Mouse (Mus musculus) embryo, embryonic 10.5 days (tissue): Measurements from ENCODE around the gene Serpine1.
"Not testable (repeated sequence)": the region's sequence is repeated elsewhere in the genome, so short reads cannot be mapped to it uniquely, and the experiment has no call there.

Experiments used
- DNase-seq: peaks from one replicate; pipeline ENCODE4 v3.0.0-alpha.2; 2015; ENCODE audit warnings: low spot score

Gene Serpine1

DNA sequence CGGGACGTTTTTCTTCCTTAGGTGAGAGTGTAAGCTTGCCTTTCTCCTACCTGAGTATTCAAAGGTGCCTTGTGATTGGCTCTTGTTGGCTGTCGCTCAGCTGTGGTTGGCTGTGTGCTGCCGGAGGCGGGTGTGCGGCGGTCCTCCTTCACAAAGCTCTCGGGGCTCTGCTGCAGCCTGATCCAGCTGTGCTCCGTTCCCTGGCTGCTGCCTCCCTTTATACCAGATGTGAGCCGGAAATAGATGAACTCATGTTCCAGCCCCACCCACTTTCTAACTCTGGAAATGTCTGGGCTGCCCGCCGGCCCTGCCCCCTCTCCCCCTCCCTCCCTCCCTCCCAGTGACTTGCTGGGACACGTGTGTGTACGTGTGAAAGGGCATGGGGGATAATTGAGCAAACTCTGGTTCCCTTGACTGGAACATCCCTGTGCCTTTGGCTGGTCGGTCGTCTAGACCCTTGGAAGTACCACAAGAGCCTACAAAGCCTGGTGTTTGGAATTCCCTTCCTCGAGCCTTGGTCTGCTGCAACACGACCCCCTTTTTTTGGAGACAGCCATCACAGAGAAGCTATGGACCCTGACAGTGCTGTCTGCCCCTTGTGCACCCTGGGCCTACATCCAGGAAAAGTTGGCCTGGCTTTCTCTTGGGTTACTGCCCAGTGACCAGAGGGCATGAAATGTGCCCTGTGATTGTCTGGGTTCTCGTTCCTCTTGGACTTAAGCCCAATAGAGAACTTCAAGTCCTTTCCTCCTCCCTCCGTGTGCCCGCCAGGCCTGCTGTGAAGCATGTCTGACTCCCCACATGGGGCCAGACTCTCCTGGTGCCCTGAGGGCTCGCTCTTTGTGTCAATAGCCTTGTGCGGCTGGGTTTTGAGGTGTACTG is at the start of gene Serpine1:
TSS of gene Serpine1 (minus strand) at position 190 of the 882 bp plus-strand sequence.
- DNase-seq: peak; percentile 80

DNA sequence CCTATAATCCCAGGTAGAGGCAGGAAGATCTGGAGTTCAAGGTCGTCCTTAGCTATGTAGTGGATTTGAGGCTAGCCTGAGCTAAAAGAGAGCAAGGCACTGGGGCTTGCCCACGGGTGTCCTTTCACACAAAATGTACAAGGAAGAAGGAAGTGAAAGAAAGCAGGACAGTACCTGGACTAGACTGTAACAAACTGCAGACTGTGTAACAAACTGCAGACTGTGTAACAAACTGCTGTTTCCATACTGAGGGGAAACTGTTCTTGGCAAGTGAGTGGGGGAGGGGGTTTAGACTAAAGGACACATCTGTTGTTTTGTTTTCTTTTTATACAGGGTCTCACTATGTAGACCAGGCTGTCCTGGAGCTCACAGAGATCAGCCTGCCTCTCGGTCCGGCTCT is 49.2 kb upstream of the Serpine1 start:
- DNase-seq: no peak

DNA sequence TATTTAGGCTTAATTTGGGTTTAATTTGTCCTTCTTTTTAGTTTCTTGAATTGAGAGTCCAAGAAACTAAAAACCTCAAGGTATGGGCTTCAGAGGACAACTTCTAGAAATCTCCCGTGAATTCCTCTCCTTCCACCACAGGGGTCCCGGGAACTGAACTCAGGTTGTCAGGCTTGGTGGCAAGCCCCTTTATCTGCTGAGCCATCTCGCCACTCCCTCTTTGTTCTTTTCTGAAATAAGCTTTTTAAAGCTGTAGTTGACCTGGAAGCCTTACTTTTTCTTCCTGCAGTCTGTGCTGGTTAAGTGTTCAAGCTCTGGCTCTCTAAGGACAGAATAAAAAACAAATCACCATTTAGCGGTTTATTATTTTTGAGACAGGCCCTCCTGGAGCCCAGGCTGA is 46.8 kb upstream of the Serpine1 start:
- DNase-seq: no peak

DNA sequence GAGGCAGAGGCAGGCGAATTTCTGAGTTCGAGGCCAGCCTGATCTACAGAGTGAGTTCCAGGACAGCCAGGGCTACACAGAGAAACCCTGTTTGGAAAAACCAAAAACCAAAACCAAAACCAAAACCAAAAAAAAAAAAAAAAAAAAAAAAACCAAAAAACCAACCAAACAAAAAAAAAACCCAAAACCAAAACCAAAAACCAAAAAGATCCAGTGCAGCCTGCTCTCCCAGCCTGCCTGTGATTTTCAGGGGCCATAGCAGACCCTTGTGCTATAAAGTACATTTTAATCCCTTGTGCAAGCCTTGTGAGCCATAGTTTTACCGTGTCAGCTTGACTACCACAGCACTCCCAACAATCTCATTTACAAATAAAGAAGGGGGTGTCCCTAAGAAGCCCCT is 45.9 kb upstream of the Serpine1 start:
- DNase-seq: not testable (repeated sequence)

DNA sequence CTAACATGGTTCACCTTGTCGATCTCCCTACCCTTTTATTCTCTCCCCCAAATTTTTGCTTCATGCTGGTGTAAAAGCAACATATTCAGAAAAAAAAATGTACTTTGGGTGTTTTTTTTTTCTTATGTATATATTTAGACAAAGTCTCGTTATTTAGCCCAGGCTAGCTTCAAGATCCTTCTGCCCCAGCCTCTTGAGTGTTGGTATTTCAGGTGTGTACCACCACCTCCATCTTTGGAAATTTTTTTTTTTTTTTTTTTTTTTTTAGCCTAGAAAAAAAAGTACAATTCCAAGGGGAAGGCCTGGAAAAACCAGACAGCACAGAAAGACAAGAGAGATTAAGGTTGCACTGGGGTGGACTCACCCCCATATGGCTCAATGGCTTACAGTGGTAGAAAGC is 44.9 kb upstream of the Serpine1 start:
- no peak for DNase-seq

DNA sequence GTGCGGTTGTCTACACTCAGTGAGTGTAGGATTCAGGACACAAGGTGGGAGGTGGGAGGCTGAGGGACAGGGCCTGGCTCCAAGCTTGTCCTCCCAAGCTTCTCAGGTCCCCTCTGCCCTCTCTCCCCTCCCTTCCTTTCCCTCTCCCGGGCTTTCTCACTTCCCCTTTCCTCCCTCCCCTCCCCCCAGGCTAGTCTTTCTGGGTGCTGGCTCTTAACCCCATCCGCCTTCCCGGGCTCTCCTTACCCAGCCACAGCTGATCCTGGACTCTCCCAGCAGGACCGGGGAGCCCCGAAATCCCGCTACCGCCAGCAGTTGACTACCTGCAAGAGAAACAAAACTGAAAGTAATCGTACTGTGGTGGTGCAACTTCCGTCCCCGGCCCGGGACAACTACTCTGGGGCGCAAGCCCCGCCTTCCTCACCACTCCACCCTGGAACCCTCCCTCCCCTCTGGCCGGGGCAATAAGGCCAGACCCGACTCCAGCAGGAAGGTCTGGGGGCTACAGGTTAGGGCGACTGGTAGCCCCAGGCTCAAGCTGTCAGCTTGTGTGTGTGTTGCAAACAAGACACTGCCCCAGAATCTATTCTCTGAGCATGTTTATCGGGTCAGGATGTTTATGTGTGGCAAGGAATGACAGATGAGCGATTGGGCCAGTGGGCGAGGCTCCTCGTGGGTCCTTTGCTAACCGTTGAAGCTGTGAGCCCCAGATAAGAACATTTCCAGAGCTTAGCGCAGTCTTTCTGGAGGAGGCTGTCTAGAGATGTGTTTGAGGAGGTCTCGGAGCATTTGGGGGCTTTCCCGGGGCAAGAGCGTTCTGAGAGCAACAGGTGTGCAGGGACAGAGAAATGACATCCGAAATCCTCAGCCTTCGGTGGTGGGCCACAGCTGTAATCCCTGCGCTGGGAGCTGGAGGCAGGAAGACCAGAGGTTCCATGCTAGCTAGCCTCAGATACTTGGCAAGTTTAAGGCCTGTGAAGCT is 44.1 kb upstream of the Serpine1 start, which contains the start of gene Trim56:
TSS of gene Trim56 (minus strand) at position 344 of the 982 bp plus-strand sequence.
- peak; percentile 72 for DNase-seq

DNA sequence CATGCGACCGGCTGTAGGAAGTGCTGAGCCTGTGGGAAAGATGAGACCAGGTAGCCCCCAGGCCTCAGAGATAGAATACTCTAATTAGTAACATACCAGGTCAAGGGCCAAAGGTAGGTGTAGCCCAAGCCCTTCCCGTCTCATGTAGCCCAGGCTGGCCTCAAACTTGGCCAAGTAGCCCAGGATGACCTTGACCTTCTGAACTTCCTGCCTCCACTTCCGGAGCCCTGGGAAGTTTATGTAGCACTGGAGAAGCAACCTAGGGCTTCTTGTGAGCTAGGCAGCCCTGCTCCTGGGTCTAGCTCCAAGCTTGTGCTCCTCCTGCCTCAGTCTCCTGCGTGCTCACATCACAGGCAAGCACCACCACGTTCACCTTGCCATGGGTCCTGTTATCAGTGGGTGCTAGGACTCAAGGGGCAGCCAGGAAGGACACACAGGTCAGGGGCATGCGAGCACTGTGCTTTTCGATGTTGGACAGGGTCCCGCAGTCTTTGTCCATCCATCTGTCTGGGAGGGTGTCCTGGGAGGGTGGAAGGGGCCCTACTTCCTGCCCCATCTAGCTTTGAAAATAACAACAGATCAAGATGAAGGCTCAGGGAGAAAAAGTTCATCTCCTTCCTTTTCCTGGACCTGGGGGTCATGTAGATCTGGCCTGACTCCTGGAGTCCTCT is 43.0 kb upstream of the Serpine1 start:
- no peak for DNase-seq

DNA sequence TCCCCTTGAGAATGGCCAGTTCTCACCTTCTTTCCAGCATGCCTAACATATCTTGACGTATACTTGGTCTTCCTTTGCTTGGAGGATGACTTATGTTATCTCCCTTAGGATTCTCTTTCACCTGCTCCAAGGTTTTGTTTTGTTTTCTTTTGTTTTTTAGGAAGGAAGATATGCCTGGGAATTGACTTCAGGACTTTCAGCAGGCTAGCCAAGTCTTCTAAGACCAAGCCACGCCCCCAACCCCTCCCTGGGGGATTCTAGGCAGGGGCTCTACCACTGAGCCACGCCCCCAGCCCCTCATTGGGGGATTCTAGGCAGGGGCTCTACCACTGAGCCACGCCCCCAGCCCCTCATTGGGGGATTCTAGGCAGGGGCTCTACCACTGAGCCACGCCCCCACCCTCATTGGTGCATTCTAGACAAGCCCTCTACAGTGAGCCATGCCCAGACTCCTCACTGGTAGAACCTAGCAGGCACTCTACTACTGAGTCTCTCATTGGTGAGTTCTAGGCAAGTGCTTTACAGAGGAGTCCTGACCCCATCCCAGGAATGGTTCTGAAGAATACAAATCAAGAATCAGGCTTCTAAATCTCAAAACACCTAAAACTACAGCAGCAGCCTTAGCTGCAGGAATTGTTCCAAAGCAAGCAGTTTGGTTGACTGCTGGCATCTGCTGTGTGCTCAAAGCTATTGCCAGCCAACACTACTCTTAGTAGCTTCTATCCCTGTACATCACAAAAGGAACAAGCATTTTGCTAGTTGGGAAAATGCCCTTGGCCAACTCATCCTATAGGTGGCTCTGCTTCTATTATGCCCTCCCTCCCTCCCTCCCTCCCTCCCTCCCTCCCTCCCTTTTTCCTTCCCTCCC is 39.7 kb upstream of the Serpine1 start:
- no peak for DNase-seq

DNA sequence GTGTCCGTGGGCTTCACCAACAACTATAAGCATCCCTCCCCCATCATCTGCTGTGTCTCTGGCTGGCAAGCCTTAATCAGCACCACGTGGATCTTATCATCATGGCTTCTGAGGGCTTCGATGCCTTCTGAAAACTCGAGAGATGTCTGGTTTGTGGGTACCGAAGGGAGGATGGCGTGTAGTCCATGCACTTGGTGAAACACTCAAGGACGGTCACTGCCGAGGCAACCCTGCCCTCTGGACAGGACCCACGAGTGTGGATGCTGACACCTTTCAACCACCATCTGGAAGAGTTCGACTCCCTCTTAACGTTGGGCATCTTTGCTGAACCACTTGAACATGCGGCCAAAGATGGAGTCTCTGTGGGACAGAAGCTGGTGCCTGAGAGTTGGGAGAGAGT is 38.8 kb upstream of the Serpine1 start:
- no peak for DNase-seq

DNA sequence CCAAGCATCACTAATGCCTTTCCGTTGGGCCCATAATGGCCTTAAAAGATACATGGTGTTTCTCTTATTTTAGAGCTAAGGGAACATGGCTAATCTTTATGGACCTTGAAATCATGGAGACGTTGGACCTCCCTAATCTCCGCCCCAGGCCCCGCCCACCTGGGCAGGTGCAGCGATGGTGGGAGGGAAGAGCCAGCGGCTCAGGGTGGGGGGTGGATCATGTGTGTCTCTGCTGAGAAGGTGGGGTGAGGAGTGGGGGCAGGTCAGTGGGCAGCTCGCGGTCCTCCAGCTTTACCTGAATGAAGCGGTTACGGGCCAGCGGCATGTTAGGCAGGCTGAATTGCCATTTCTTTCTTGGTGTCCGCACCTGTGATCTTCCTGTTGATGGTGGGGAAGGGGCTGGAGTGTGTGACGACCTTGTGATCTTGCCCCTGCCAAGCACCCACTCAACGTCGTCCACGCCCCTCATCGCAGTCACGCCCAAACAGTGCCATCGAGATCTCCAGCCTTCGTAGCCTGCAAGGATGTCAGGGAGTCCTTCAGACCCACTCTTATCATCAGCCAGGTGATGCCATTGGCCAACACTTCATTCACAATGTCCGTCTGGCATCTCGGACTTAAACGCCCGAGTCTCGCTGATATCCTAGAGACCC is 38.0 kb upstream of the Serpine1 start:
- no peak for DNase-seq

DNA sequence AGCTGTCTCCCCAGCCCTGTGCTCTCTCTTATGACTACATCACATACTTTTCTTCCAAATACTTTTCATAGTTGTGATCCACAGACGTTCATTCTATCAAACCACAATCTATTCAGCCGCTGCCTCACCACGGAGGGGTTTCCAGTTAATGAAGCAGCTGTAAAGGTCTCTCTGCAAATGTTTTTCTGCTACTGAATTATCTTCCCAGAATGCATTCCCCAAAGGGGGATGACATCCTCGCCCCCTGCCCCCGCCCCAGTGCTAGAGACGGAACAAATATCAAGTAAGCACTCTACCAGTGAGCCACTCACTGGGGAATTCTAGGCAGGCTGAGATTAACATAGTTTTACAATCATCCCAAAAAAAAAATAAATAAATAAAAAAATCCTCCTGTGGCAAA is 36.0 kb upstream of the Serpine1 start:
- DNase-seq: no peak

DNA sequence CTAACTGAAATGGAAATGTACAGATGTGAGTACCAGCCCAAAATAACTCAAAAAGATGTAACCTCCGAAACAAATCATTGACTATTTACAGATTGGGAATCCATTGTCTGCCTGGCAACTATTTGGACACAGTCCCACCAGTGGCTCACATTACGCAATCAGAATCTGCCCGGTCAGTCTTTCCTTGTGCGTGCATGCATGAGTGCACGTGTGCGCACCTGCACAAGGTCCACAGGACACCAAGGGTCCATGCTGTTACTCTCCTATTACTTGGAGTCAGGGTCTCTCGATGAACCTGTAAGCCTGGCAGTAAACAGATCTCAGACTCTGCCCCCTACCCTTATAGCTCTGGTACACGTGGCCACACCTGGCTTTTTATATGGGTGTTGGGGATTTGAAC is 35.6 kb upstream of the Serpine1 start:
- no peak for DNase-seq

DNA sequence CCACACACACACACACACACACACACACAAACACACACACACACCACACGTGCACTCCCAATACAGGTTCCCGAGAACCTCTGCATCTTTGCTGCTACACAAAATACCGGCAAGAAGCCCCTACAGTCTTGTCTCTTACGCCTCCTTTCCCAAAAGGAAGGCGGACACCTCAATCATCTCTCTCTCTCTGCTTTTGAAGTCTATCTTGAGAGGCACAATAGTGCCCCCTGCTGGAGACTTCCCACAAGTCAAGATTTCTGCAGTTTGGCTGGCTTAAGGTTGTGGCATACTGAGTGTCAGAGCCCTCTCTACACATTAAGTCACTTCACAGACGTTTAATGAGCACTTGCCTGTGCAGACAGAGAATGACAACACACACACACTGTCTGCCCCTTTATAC is 35.0 kb upstream of the Serpine1 start:
- peak; percentile 94 for DNase-seq

DNA sequence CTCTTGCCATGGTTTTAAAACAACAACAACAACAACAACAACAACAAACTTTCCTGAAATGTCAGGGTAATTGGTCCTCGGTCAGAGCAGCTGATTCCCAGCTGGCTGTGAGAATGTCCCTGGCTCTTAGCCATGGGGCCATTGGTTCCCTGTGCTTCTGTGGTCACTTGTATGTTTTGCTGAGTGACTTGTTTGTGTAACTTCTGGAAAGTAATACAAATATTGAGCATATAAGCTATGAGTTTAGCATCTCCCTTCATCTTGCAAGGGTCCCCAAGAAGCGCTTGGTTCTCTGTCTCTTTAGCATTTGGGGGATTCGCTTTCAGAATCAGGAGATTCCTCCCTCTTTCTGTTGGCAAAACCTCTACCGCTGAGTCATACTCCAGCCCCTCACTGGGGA is 34.4 kb upstream of the Serpine1 start:
- no peak for DNase-seq

DNA sequence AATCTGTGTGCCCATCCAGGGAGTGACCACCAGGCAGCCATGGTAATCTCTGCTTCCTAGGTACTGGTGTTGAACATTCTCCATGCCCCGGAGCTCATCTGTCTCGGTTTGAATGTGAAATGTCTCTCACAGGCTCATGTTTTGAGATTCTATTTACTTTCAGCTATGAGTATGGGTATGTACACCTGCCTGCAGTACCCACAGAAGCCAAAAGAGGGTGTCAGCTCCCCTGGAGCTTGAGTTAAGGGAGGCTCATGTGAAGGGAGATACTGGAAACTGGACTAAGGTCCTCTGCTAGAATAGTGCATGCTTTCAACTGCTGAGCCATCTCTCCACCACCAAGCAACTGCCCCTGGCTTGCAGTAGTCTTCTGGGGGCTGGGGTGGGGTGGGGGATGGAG is 31.9 kb upstream of the Serpine1 start:
- DNase-seq: no peak

DNA sequence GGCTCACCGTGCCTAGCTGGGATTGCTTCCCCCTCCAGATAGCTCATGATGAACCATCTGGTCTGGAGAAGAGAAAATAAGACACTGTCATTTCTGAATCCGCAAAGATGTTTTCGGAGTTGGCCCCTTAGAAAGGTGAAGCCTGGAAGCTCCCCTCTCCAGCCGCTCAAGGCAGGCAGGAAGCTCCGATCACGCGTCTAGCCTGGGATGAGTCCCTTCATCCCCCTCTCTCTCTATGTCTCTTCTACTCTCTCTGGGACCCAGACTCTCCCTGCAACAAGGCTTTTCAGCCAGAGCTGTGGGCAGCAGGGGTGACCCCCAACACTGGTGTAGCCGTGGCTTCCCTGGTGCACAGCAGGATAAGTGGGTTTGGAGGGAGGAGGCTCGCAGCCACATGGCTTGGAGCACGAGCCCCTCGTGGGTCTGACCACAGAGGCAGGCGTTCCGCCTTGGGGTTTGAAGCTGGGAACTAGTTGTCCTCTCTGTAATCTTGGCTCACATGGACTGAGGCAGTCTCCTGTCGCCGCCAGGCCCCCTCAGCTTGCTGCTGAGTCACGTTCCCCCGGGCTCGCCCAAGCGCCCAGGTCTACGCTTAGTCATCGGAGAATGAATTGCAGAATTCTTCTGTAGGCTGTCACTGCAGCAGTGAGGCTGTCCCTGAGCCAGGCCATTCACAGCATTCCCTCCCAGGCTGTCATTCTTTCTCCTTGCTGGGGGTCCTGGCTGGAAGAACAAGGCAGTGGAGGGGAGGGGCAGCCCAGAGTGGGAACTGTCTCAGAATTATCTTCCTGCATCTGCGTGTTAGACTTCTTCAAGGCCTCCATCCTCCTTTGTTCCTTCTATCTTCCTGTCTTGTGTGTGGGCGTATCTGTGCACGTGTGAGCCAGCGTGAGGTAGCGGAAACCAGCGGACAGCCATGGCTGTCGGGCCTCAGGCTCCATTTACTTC is 30.8 kb upstream of the Serpine1 start:
- DNase-seq: peak; percentile 18

DNA sequence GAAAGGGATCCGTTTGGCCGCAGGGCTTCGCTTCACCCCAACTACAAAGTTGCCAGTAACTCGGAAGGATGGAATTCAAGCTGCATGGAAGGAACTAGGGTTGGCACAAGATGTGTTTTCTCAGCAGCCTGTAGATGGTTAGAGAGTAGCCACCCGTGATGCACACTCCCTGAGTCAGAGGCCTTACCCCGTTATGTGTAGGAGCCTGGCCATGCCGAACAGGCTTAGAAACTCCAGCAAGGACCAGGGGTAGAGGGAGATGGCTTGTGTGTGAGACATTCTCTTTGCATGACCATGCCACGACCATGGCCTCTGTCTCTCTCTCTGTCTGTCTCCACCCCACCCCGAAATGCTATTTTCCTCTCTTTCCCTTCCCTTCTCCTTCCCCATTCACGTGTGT is 30.0 kb upstream of the Serpine1 start:
- no peak for DNase-seq

DNA sequence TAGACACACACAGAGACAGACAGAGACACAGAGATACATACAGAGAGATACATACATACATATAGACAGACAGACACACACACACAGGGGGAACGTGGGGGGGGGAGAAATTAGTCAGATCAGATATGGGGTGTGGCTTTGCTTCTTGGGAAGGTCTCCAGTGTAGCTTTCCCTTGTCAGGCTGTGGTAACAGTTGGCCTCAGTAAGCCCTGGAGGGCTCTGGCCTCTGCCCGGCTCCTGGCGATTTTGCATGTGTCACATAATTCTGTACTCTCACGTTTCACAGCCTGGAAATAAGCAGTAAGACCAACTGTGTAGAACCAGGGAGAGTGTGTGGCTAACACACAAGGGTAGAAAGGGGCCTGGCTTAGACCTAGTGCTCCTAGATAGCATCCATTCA is 28.6 kb upstream of the Serpine1 start:
- DNase-seq: no peak

DNA sequence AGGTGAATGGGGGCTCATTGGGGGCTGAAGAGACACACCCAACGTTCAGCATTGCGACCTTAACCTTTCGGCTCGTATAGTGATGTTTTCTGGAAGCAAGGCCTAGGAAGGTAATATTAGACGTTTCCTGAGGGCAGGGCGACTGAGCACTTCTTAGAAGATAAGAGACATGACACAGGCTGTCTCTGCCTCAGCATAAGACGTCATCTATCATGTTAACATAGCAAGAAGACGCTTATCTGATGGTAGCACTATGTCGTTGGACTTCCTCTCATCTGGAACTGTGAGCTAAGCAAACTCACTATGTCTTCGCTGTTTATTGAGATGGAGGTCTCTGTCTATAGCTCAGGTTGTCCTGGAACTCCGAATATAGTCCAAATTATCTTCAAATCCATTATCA is 26.4 kb upstream of the Serpine1 start:
- DNase-seq: no peak

DNA sequence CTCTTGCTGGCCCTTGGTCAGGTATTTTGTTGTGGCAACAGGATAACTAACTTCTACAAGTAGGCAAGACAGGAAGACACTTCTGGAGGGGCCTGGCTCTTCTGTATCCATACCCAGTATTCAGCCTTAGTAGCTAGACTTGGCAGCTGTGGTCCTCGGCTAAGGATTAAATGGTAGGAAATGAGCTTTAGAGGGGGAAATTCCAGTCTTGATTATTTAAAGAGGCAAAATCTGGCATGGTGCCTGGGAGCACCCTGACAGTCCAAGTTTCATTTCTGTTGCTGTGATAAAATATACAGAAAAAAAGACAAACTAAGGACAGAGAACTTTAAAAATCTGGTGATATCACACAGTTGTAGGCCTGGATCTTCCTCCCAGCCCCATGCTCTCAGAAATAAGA is 24.0 kb upstream of the Serpine1 start:
- DNase-seq: no peak
